Mouse (Mus musculus) urinary bladder, postnatal 36 days (tissue): ENCODE measurements around the gene Tlnrd1.

Source experiments
- DNase-seq, 2 experiments: peaks; one replicate each; pipeline ENCODE4 v3.0.0; 2022; ENCODE audit warnings: low spot score in 2 of 2, mixed read lengths in 1 of 2

Tlnrd1 gene

GRCm38 (mm10) chr7:83884921-83885532 lies 922 bp upstream of the Tlnrd1 start:
- DNase-seq, result no peak

GRCm38 (mm10) chr7:83883276-83884020 lies 657 bp downstream of the Tlnrd1 start:
- DNase-seq, result peak; percentile 65 to 80

GRCm38 (mm10) chr7:83882633-83883275 lies 1.4 kb downstream of the Tlnrd1 start:
- peak; percentile 39 to 57 for DNase-seq

- DNase-seq, result no peak
Measured at GRCm38 (mm10) chr7:83882150-83882632, 1.9 kb downstream of the Tlnrd1 start.

- no peak for DNase-seq
Measured at GRCm38 (mm10) chr7:83878676-83879448, 5.2 kb downstream of the Tlnrd1 start.

- DNase-seq, result no peak
Measured at GRCm38 (mm10) chr7:83877088-83877487, 7.0 kb downstream of the Tlnrd1 start.

GRCm38 (mm10) chr7:83869839-83870543 lies 14.1 kb downstream of the Tlnrd1 start:
- no peak for DNase-seq

GRCm38 (mm10) chr7:83868200-83868599 lies 15.9 kb downstream of the Tlnrd1 start:
- DNase-seq, result no peak

GRCm38 (mm10) chr7:83863554-83863953 lies 20.6 kb downstream of the Tlnrd1 start:
- no peak for DNase-seq

- DNase-seq, result peak in 1 of 2 experiments; percentile 72
Measured at GRCm38 (mm10) chr7:83859378-83860083, 24.6 kb downstream of the Tlnrd1 start.

GRCm38 (mm10) chr7:83857921-83858320 lies 26.2 kb downstream of the Tlnrd1 start:
- DNase-seq, result no peak

GRCm38 (mm10) chr7:83857208-83857488 lies 27.0 kb downstream of the Tlnrd1 start:
- DNase-seq, result no peak

- DNase-seq, result no peak
Measured at GRCm38 (mm10) chr7:83856353-83857207, 27.5 kb downstream of the Tlnrd1 start.

GRCm38 (mm10) chr7:83855203-83855602 lies 28.9 kb downstream of the Tlnrd1 start:
- DNase-seq, result no peak

GRCm38 (mm10) chr7:83852381-83853380 lies 31.4 kb downstream of the Tlnrd1 start:
- no peak for DNase-seq

- no peak for DNase-seq
Measured at GRCm38 (mm10) chr7:83851569-83852380, 32.3 kb downstream of the Tlnrd1 start.

GRCm38 (mm10) chr7:83847187-83848075 lies 36.7 kb downstream of the Tlnrd1 start:
- no peak for DNase-seq
